Mouse (Mus musculus) myocyte (in vitro differentiated cells): ENCODE data around the gene Actn2.

Experiments
- CEBPB ChIP-seq: IDR thresholded peaks from 2 replicates; pipeline ENCODE4 v1.6.1; 2011; ENCODE audit warnings: mild to moderate bottlenecking, moderate library complexity; ENCODE audit not compliant: poor library complexity, insufficient read depth, severe bottlenecking
- E2F4 ChIP-seq: IDR thresholded peaks from one replicate; pipeline ENCODE4 v1.6.1; 2011; ENCODE audit warnings: mild to moderate bottlenecking, control low read depth, moderate library complexity; ENCODE audit not compliant: insufficient read depth
- MAX ChIP-seq: IDR thresholded peaks from one replicate; pipeline ENCODE4 v1.6.1; 2011; ENCODE audit warnings: low read depth, mild to moderate bottlenecking, control low read depth
- MYOD1 ChIP-seq, 3 experiments: IDR thresholded peaks; one replicate each; pipeline ENCODE4 v1.6.1; 2011; ENCODE audit warnings: control low read depth in 2 of 3, low read depth in 2 of 3, mild to moderate bottlenecking in 2 of 3, moderate library complexity in 1 of 3; ENCODE audit not compliant: insufficient read length in 2 of 3, control insufficient read depth in 1 of 3
- POLR2A ChIP-seq: IDR thresholded peaks from one replicate; pipeline ENCODE4 v1.6.1; 2011; ENCODE audit warnings: low read depth, mild to moderate bottlenecking, control low read depth, moderate library complexity; ENCODE audit not compliant: insufficient read length
- POLR2AphosphoS2 ChIP-seq: IDR thresholded peaks from one replicate; pipeline ENCODE4 v1.6.1; 2011; ENCODE audit warnings: low read depth, control low read depth; ENCODE audit not compliant: insufficient read length
- TCF12 ChIP-seq: IDR thresholded peaks from one replicate; pipeline ENCODE4 v1.6.1; 2011; ENCODE audit warnings: mild to moderate bottlenecking, control low read depth; ENCODE audit not compliant: poor library complexity, insufficient read depth, severe bottlenecking
- TCF3 ChIP-seq: IDR thresholded peaks from one replicate; pipeline ENCODE4 v1.6.1; 2011; ENCODE audit warnings: low read depth, control low read depth; ENCODE audit not compliant: insufficient read length
- USF1 ChIP-seq: IDR thresholded peaks from one replicate; pipeline ENCODE4 v1.6.1; 2011; ENCODE audit warnings: low read depth, mild to moderate bottlenecking, control low read depth, moderate library complexity

DNA sequence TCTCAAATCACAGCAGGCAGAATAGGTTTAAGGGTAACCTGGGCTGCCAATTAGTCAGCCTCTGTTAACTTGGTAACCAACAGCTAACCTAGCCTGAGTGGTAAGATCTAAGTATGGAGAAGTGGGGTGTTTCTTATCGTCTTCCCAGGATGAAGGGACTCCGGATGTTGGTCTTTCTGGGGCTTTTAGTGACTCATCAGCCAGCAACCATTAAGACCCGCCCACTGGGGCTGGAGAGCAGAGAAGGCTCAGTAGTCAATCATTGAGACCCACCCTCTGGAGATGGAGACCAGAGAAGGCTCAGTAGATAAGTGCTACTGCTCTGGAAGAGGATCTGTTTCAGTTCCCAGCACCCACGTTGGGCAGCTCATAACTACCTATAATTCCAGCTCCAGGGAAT, 33.3 kb downstream of the Actn2 start:
- TF ChIP-seq POLR2A (no peak), USF1 (no peak), E2F4 (no peak), MYOD1 (IDR thresholded peaks at IDR 0.05; ENCODE audit: control insufficient read depth in 1 of 3, insufficient read length in 2 of 3, low read depth in 2 of 3) (no peak), CEBPB (no peak), POLR2AphosphoS2 (no peak), TCF12 (no peak), TCF3 (no peak), MAX (no peak)
